Mouse (Mus musculus) olfactory bulb, adult 2 months (tissue): ENCODE results near the gene Fam173a.

Source experiments
- CTCF ChIP-seq: fragments of 200-500 bp; IDR thresholded peaks from 2 replicates; pipeline ENCODE4 v1.5.1; 2012; ENCODE audit warnings: low read depth, mild to moderate bottlenecking, low read length, moderate library complexity; ENCODE audit not compliant: insufficient read depth
- POLR2A ChIP-seq: fragments of 200-500 bp; IDR thresholded peaks from 2 replicates; pipeline ENCODE4 v1.6.1; 2012; ENCODE audit warnings: mild to moderate bottlenecking, low read depth, low read length, moderate library complexity; ENCODE audit not compliant: insufficient read depth

DNA sequence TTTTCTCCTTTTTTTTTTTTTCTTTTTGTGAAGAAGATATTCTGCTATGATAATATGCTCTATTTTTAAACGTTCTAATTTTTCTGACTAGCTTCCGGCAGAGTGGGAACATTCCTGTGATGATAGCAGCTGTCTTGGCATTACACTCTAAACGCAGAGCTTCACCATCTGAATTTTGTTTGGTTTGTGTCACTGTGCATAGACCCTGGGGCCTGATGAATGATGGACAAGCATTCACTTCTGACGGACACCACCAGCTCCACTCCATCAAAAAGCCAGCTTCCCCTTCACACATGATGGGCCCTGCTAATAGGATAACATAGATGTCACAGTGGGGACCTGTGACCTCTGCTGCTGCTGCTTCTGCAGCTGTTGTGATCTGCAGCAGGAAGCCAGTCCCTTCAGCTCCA, 31.1 kb downstream of the Fam173a start:
- TF ChIP-seq CTCF, result no peak
- TF ChIP-seq POLR2A, result no peak
